Mouse (Mus musculus): ENCODE data around the gene Rnase4.

GRCm38 (mm10) chr14:51093496-51093895 lies 2.6 kb downstream of the Rnase4 start:
- no peak for TF ChIP-seq CTCF (IDR thresholded peaks at IDR 0.05)
- TF ChIP-seq EP300 (IDR thresholded peaks at IDR 0.05; ENCODE audit: insufficient read depth, low read depth, low read length): no peak
- 0 out of 2 replicates have a peak, but pooled peaks have one; percentile 18 for TF ChIP-seq POLR2A (IDR thresholded peaks at IDR 0.05; ENCODE audit: insufficient read depth, low read depth, low read length)
